Mouse (Mus musculus) forebrain, embryonic 13.5 days (tissue): Measurements from ENCODE around the gene Pold2. TPM values are rescaled to one million over a fixed set of nuclear protein-coding genes. Genes with fewer than 3 reads are reported as not detected.
"Not testable (repeated sequence)": the region's sequence is repeated elsewhere in the genome, so short reads cannot be mapped to it uniquely, and the experiment has no call there.

ENCODE experiments used
- ATAC-seq: fragments of 200-750 bp; cut with Nextera tagmentation; 2 replicates; pipeline ENCODE4 v1.8.0; 2017
- H3K27ac ChIP-seq: fragments of 300-500 bp; sonication (generic); 2 replicates; pipeline ENCODE4 v1.5.1; 2015; ENCODE audit warnings: inconsistent platforms, mild to moderate bottlenecking, moderate library complexity
- H3K27me3 ChIP-seq: fragments of 300-500 bp; sonication (generic); 2 replicates; pipeline ENCODE4 v1.6.1; 2015; ENCODE audit warnings: mild to moderate bottlenecking, inconsistent platforms
- H3K36me3 ChIP-seq: fragments of 300-500 bp; sonication (generic); 2 replicates; pipeline ENCODE4 v1.6.1; 2015; ENCODE audit warnings: mild to moderate bottlenecking, inconsistent platforms; ENCODE audit not compliant: poor library complexity, severe bottlenecking
- H3K4me1 ChIP-seq: fragments of 300-500 bp; sonication (generic); 2 replicates; pipeline ENCODE4 v1.6.1; 2015; ENCODE audit warnings: inconsistent platforms
- H3K4me2 ChIP-seq: fragments of 300-500 bp; sonication (generic); 2 replicates; pipeline ENCODE4 v1.6.1; 2015; ENCODE audit warnings: inconsistent platforms, mild to moderate bottlenecking, moderate library complexity
- H3K4me3 ChIP-seq: fragments of 300-500 bp; sonication (generic); 2 replicates; pipeline ENCODE4 v1.5.1; 2015; ENCODE audit warnings: mild to moderate bottlenecking, inconsistent platforms
- H3K9ac ChIP-seq: fragments of 300-500 bp; sonication (generic); 2 replicates; pipeline ENCODE4 v1.6.1; 2015; ENCODE audit warnings: mild to moderate bottlenecking, inconsistent platforms
- H3K9me3 ChIP-seq: fragments of 300-500 bp; sonication (generic); replicated peaks from 2 replicates; pipeline ENCODE4 v1.6.1; 2016; ENCODE audit warnings: inconsistent platforms
- WGBS: fragments of 180-500 bp; shearing (Covaris S2); methylation state at CpG from one replicate; pipeline ENCODE4 v1.1.7; 2015; 5-methylcytosine and 5-hydroxymethylcytosine counted together
- polyA plus RNA-seq: library from polyadenylated mRNA; unstranded; fragments of >200 nt; fragmentation: Nextera tagmentation; extraction: Ambion mirVana; gene quantifications from 2 replicates; pipeline ENCODE4 v1.2.1, GENCODE M21; 2015

The Pold2 gene
- polyA plus RNA-seq, 1 experiment from 2014 or later = 100 TPM

DNA sequence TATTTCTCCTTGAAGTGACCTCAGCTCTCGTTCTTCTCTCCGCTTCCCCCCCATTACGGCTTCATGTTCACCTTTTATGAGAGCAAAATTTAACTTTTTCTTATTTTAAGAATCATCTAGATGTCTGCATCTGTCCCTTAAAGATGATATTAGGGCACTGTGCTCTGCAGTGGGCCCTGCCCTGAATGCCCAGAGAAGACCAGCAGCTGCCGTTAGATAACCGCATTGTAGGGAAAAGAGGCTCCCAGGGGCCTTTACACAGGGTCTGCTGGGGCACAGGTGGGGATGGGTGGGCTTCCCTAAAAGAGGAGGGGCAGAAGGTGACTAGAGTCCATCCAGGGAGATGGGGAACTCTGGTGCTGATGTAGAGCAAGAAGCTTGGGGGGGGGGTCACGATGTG lies 15.7 kb upstream of the Pold2 start:
- Histone ChIP-seq H3K27me3 (peaks cover 20% of the 10 kb centered on the region), H3K27ac (no peak overlapping the region), H3K9me3 (no peaks in the 10 kb centered on the region), H3K9ac (no peak overlapping the region), H3K4me2 (no peak overlapping the region), H3K36me3 (no peaks in the 10 kb centered on the region), H3K4me3 (no peak overlapping the region), H3K4me1 (0 out of 2 replicates have a peak, but pooled peaks cover 4% of the 10 kb centered on the region)
- ATAC-seq = no peak
- WGBS = 74% methylated on average over 6 of the region's 6 CpGs

GRCm38 (mm10) chr11:5892810-5893368 lies 14.8 kb upstream of the Pold2 start:
- Histone ChIP-seq H3K4me1 (0 out of 2 replicates have a peak, but pooled peaks cover 4% of the 10 kb centered on the region), H3K36me3 (no peaks in the 10 kb centered on the region), H3K4me2 (no peak overlapping the region), H3K9ac (no peak overlapping the region), H3K27me3 (peaks cover 14% of the 10 kb centered on the region), H3K4me3 (no peak overlapping the region), H3K27ac (peak overlapping the region; percentile 14), H3K9me3 (no peaks in the 10 kb centered on the region)
- whole genome bisulfite sequencing = 69% methylated on average over 4 of the region's 4 CpGs
- 0 out of 2 replicates have a peak, but pooled peaks have one; percentile 19 for ATAC-seq

DNA sequence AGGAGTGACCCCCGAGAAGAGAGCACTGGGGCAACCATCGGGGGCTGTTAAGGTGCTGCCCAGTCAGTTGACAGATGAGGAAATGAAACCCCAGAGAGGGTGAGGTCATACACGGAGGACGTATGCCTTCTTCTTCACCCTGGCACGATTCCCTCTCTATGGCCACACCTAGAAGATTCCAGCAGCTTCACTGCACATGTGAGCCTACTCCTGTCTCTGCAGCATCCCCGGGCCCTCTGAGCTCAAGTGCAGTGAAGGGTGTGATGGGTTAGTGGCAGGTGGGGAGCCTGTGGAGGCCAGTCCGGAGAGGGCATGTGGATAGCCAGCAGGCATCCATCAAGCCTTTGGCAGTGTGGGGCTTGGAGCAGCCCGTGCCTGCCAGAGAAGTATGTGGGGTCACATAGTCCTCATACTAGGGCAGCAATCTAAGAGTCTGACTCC lies 14.1 kb upstream of the Pold2 start:
- peaks cover 7% of the 10 kb centered on the region for H3K4me1 ChIP-seq
- no peak overlapping the region for H3K4me2 ChIP-seq
- WGBS = 73% methylated on average over 8 of the region's 8 CpGs
- H3K9ac ChIP-seq = no peak overlapping the region
- ATAC-seq = no peak
- no peak overlapping the region for H3K4me3 ChIP-seq
- no peak overlapping the region; the same call in 1 of the 2 replicates for H3K27ac ChIP-seq
- no peaks in the 10 kb centered on the region for H3K36me3 ChIP-seq
- H3K9me3 ChIP-seq = no peaks in the 10 kb centered on the region
- H3K27me3 ChIP-seq = peaks cover 6% of the 10 kb centered on the region

GRCm38 (mm10) chr11:5888563-5888962 lies 10.5 kb upstream of the Pold2 start:
- H3K27me3 ChIP-seq, H3K9ac ChIP-seq, H3K27ac ChIP-seq, H3K4me2 ChIP-seq, H3K4me3 ChIP-seq, H3K9me3 ChIP-seq, ATAC-seq, H3K36me3 ChIP-seq: not testable (repeated sequence)
- 81% methylated on average over 5 of the region's 5 CpGs for WGBS
- H3K4me1 ChIP-seq = peaks cover 14% of the 10 kb centered on the region

GRCm38 (mm10) chr11:5887250-5887649 lies 9.2 kb upstream of the Pold2 start:
- Histone ChIP-seq H3K27ac (0 out of 2 replicates have a peak overlapping the region, but pooled peaks have one; percentile 19), H3K4me1 (peaks cover 14% of the 10 kb centered on the region), H3K27me3 (no peaks in the 10 kb centered on the region), H3K4me3 (no peak overlapping the region), H3K36me3 (no peaks in the 10 kb centered on the region), H3K4me2 (no peak overlapping the region), H3K9ac (no peak overlapping the region), H3K9me3 (no peaks in the 10 kb centered on the region)
- ATAC-seq = no peak
- WGBS = 9% methylated on average over 5 of the region's 5 CpGs

GRCm38 (mm10) chr11:5886187-5886586 lies 8.1 kb upstream of the Pold2 start:
- Histone ChIP-seq H3K4me2 (no peak overlapping the region), H3K27me3 (no peaks in the 10 kb centered on the region), H3K4me3 (no peak overlapping the region), H3K4me1 (peaks cover 10% of the 10 kb centered on the region), H3K36me3 (no peaks in the 10 kb centered on the region), H3K9ac (no peak overlapping the region), H3K27ac (no peak overlapping the region; the same call in 1 of the 2 replicates), H3K9me3 (no peaks in the 10 kb centered on the region)
- 17% methylated on average over 9 of the region's 9 CpGs for WGBS
- peak; percentile 43 for ATAC-seq

DNA sequence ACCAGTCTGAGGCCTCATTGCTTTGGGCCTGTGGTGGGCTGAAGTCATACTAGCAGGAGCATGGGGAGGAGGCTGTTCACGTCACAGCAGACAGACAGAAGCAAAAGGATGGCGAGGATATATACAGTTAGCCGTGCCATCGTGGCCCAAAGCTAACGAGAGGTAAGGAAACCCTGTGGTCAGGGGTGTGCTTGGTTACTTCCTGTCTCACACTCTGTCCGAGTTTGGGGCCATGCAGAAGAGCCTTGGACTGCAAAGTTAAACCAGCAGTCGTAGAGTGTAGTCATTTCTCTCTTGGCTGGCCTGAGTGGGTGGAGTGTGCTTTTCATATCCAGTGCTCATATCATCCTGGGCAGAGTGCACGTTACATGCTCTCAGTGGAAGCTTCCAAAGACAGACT lies 4.4 kb upstream of the Pold2 start:
- no peak for ATAC-seq
- 84% methylated on average over 8 of the region's 8 CpGs for WGBS

DNA sequence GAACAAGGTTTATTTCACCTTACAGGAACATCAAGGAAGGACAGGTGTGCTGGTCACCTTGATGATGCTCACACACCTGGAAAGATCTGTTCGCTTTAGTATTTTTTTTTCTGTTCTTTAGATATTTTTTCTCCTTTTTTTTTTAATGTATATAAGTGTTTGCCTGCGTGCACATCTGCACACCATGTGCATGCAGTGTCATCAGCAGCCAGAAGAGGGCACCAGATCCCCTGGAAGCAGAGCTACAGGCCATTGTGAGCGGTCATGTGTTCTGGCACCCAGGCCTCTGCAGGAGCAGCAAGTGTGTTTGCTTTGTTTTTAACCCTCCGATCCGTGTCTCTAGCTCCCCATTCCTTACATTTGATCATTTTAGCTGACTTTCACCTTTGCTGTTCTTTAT lies 1.8 kb upstream of the Pold2 start:
- H3K4me1 ChIP-seq = peaks cover 21% of the 10 kb centered on the region
- no peak overlapping the region for H3K27ac ChIP-seq
- H3K4me3 ChIP-seq = no peak overlapping the region
- H3K9me3 ChIP-seq = no peaks in the 10 kb centered on the region
- H3K27me3 ChIP-seq = no peaks in the 10 kb centered on the region
- WGBS = 53% methylated on average over 5 of the region's 5 CpGs
- peaks cover 17% of the 10 kb centered on the region for H3K36me3 ChIP-seq
- H3K9ac ChIP-seq = no peak overlapping the region
- ATAC-seq = no peak
- H3K4me2 ChIP-seq = no peak overlapping the region

More for the DNA sequence above, 4.4 kb upstream of the Pold2 start:
- Histone ChIP-seq H3K36me3 (no peaks in the 10 kb centered on the region), H3K4me2 (no peak overlapping the region), H3K27me3 (no peaks in the 10 kb centered on the region), H3K9me3 (no peaks in the 10 kb centered on the region), H3K4me3 (no peak overlapping the region), H3K9ac (no peak overlapping the region), H3K27ac (no peak overlapping the region), H3K4me1 (peaks cover 12% of the 10 kb centered on the region)

- H3K4me3 ChIP-seq = peak overlapping the region; percentile 63
- no peak for ATAC-seq
- no peaks in the 10 kb centered on the region for H3K27me3 ChIP-seq
- peak overlapping the region; percentile 83 for H3K27ac ChIP-seq
- peaks cover 29% of the 10 kb centered on the region for H3K36me3 ChIP-seq
- H3K9me3 ChIP-seq = no peaks in the 10 kb centered on the region
- H3K4me1 ChIP-seq = peaks cover 21% of the 10 kb centered on the region
- peak overlapping the region; percentile 71 for H3K4me2 ChIP-seq
- peak overlapping the region; percentile 65 for H3K9ac ChIP-seq
- WGBS = 39% methylated on average over 8 of the region's 8 CpGs
Measured at GRCm38 (mm10) chr11:5878661-5879060, 569 bp upstream of the Pold2 start.

DNA sequence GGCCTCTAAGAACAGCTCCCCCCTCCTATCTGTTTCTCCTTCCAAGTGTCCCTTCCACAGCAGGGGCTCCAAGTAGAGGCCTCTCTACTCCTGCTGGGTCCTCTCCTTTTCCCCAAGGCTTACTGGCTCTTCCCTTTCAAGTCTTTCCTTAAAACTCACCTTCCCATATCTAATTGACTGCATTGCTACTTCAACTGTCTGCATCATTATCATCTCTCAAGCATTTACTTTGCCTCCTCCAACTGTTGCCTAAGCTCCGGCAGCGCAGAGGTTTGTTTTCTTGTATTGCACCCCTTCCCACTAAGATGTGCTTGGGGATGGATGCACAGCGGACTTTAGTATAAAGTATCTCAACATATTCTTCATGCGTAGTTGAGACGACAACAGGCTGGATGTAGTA lies 671 bp downstream of the Pold2 start:
- no peaks in the 10 kb centered on the region for H3K9me3 ChIP-seq
- 4% methylated on average over 5 of the region's 5 CpGs for WGBS
- H3K4me2 ChIP-seq = peak overlapping the region; percentile 71
- H3K9ac ChIP-seq = peak overlapping the region; percentile 71
- ATAC-seq = no peak
- H3K36me3 ChIP-seq = peaks cover 42% of the 10 kb centered on the region
- no peaks in the 10 kb centered on the region for H3K27me3 ChIP-seq
- H3K4me1 ChIP-seq = peaks cover 21% of the 10 kb centered on the region
- H3K4me3 ChIP-seq = peak overlapping the region; percentile 63
- H3K27ac ChIP-seq = no peak overlapping the region

DNA sequence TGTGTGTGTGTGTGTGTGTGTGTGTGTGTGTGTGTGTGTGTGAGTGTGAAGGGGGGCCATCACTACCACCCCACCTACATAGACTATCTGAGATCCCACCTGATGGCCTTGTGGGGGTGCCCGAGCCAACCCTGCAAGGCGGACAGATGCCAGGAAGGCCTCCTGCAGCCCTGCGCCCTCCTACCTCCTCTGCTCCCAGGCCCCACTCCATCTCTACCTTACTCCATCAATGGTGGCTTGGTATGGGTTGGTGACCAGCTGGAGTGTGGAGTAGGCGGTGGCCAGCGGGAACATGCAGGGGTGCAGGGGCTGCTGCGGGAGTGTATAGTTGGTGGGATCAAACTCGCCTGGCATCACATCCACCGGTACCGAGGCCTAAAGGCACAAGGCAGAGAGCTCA lies 4.9 kb downstream of the Pold2 start:
- Histone ChIP-seq H3K9ac (no peak overlapping the region), H3K4me1 (peaks cover 21% of the 10 kb centered on the region), H3K9me3 (no peaks in the 10 kb centered on the region), H3K27ac (no peak overlapping the region), H3K4me2 (no peak overlapping the region), H3K4me3 (no peak overlapping the region), H3K36me3 (peaks cover 80% of the 10 kb centered on the region), H3K27me3 (no peaks in the 10 kb centered on the region)
- 96% methylated on average over 9 of the region's 9 CpGs for WGBS
- no peak for ATAC-seq

DNA sequence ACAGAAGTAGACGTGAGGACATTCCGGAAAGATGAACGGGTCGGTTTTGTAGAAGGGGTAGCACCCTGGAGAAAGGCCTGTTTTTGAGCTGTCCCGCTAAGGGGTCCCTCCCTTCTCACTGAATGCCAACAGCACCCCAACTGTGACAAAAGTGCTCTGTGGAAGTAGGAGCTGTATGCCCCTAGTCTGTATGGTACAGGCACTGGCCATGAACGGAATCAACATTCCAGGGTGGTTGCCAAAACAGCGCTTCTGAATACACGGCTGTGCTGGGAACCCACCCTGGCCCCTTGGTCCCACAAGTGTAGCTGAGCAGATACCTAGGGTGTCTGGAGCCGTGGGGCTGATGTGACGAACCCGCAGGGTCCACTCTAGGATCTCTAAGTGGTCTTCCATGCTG lies 5.4 kb downstream of the Pold2 start:
- Histone ChIP-seq H3K9me3 (no peaks in the 10 kb centered on the region), H3K4me2 (no peak overlapping the region), H3K4me1 (peaks cover 21% of the 10 kb centered on the region), H3K27me3 (no peaks in the 10 kb centered on the region), H3K27ac (no peak overlapping the region), H3K9ac (no peak overlapping the region), H3K4me3 (no peak overlapping the region), H3K36me3 (peaks cover 80% of the 10 kb centered on the region)
- ATAC-seq = no peak
- 97% methylated on average over 11 of the region's 11 CpGs for WGBS

DNA sequence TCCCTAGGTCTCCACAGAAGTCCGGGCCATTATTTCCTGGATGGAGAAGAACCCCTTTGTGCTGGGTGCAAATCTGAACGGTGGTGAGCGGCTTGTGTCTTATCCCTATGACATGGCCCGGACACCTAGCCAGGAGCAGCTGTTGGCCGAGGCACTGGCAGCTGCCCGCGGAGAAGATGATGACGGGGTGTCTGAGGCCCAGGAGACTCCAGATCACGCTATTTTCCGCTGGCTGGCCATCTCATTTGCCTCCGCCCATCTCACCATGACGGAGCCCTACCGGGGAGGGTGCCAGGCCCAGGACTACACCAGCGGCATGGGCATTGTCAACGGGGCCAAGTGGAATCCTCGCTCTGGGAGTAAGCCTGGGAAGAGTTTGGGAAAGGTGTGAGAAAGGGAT lies 8.0 kb downstream of the Pold2 start:
- no peak for ATAC-seq
- Histone ChIP-seq H3K4me1 (no peaks in the 10 kb centered on the region), H3K4me2 (no peak overlapping the region), H3K27me3 (no peaks in the 10 kb centered on the region), H3K9me3 (no peaks in the 10 kb centered on the region), H3K36me3 (peaks cover 65% of the 10 kb centered on the region), H3K4me3 (no peak overlapping the region), H3K9ac (no peak overlapping the region), H3K27ac (no peak overlapping the region)
- 88% methylated on average over 16 of the region's 16 CpGs for WGBS
